Mouse (Mus musculus) lung, postnatal 0 days (tissue): ENCODE measurements around the gene Hoxc6.

ENCODE experiments used
- CTCF ChIP-seq: IDR thresholded peaks from 2 replicates; pipeline ENCODE4 v1.5.1; 2016; ENCODE audit warnings: antibody characterized with exemption, mild to moderate bottlenecking
- EP300 ChIP-seq: IDR thresholded peaks from 2 replicates; pipeline ENCODE4 v1.6.1; 2016; ENCODE audit warnings: antibody characterized with exemption, mild to moderate bottlenecking, control low read depth

- TF ChIP-seq EP300 (no peak), CTCF (no peak)
Measured at GRCm38 (mm10) chr15:103034807-103035547, 36.9 kb downstream of the Hoxc6 start.
